Mouse (Mus musculus): ENCODE results near the gene Lsm14a.

DNA sequence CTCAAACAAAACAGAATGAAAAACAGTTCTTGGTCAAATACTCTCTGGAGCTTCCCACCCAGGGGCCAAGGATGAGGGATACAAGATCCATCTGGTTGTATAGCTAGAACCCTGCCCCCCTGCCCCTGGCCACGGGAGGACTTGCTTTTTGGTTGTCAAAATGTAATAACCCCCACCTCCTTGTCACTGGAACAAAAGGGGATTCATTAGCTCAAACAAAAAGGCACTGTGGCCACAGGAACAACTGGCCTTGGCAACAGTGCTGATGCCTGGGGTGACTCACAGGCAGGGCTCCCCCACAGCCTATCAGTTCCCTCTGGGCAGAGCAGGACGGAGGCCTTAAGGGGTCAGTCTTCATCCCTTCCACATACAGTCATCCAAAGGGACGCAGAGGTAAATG lies 73.2 kb downstream of the Lsm14a start:
- TF ChIP-seq EP300 (IDR thresholded peaks at IDR 0.05; ENCODE audit: low read depth) (no peak), CTCF (IDR thresholded peaks at IDR 0.05; ENCODE audit: low read depth) (no peak)

All from liver, postnatal 0 days (tissue).